Mouse (Mus musculus) adrenal gland, postnatal 36 days (tissue): ENCODE data around the gene Gtf2i. TPM values are rescaled to one million over a fixed set of nuclear protein-coding genes. Genes with fewer than 3 reads are reported as not detected.
"Not testable (repeated sequence)": the region's sequence is repeated elsewhere in the genome, so short reads cannot be mapped to it uniquely, and the experiment has no call there.

Experiments
- DNase-seq, 2 experiments: peaks; one replicate each; pipeline ENCODE4 v3.0.0; 2021; ENCODE audit warnings: mixed read lengths in 1 of 2
- long read RNA-seq, 2 experiments: library from polyadenylated mRNA; stranded (forward); transcript quantifications; one replicate each; pipeline ENCODE4 v2.0.0; 2021; ENCODE audit warnings: borderline sequencing depth in 2 of 2
- total RNA-seq, 2 experiments: library from RNA; stranded (reverse); gene quantifications; 2 replicates each; pipeline ENCODE4 v1.2.3; 2021

The Gtf2i gene
- total RNA-seq = 100 to 1,000 TPM; 230 to 239 TPM
- long read RNA-seq, experiment 1, full-length matches to known transcripts = 3 of 197 reads
- long read RNA-seq, experiment 1, partial matches to known transcripts = 129 of 197 reads
- long read RNA-seq, experiment 1, other reads (novel, unspliced or antisense) = 65 of 197 reads
- long read RNA-seq, experiment 2, full-length matches to known transcripts = 9 of 37 reads
- long read RNA-seq, experiment 2, partial matches to known transcripts = 15 of 37 reads
- long read RNA-seq, experiment 2, other reads (novel, unspliced or antisense) = 13 of 37 reads

DNA sequence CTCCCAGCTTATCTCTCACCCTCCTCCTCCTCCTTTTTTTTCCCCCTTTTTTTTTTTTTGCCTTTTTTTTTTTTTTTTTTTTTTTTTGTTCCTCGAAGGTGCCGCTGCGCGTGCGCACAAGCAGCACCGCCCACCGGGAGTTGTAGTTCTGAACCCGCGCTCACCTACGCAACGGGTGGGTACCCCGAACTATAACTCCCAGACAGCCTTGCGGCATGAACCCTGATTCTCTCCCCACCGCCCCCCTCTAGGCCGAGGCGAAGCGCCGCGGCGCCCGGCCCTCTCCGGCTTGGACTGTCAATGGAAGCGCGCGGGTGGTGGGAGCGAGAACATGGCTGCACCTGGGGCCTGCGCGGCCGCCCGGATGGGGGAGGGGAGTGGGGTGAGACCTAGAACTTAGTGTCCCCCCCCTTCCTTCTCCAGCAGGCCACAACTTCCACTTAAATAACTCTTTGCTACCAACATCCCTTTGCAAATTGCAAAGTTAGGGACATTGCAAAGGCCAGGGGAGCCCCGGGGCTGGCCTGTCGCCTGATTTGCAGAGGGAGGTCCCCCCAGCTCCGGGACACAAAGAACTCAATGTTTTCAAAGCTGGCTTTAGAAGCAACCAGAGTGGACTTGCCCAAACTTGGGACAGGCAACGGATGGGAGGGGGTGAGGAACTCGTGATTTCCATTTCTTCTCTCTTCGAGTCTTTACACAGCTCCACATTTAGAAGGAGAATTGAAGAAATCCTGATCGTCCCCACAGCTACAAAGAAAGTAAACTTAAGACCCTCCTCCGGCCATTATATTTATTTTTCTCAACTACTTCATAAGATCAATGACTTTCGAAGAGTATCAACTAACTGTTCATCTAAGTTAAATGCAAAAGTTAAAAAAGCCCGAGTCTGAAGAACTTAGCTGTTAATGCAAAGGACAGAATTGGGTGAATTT lies at the start of gene Gtf2i:
Gene Gtf2i, minus strand, starts transcription at position 73 of the 935 bp plus-strand sequence.
- DNase-seq = peak; percentile 96

- DNase-seq = no peak
Observed at GRCm38 (mm10) chr5:134359101-134359500, 44.5 kb upstream of the Gtf2i start.

- not testable (repeated sequence) for DNase-seq
Observed at GRCm38 (mm10) chr5:134355372-134355771, 40.8 kb upstream of the Gtf2i start.

GRCm38 (mm10) chr5:134353117-134353516 lies 38.6 kb upstream of the Gtf2i start:
- DNase-seq = no peak

DNA sequence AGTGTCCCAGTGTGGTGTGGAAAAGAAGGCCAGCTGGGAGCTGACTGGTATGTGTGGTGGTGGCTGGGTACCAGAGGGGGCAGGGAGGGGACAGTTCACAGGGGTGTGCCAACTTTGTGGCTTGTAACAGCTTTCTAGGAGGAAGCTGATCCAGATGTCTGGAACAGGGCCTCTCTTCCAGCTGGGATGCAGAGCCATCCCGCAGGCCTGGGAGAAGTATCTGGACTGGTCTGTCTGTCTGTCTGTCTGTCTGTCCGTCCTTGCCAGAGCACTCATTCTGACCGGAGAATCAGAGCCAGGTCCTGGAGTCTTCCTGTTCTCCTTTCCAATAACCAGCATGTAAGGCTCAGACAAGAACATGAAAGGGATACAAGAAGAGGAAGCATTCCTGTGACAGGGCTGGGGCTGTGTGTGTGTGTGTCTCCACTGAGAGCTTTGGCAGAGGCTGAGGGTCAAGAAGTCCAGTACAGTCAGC lies 38.0 kb upstream of the Gtf2i start:
- DNase-seq = peak in 1 of 2 experiments; percentile 14

DNA sequence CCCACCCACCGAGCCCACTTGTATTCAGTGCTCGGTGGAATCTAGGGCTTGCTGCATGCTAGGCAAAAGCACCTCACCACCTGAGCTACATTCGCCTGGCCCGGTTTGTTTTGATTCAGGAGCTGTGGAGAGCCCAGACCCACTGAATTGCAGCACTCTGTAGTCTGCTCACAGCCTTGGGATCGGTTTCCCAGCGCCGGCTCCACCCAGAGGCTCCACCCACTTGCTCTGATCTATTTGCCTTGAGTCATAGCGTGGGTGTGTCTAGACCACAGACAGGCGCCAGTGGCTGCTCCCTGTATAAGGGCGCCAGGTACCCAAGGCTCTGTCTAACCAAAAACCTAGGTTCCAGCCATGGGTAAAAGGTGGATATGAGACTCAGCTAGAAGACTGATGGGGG lies 36.1 kb upstream of the Gtf2i start:
- peak; percentile 89 for DNase-seq

DNA sequence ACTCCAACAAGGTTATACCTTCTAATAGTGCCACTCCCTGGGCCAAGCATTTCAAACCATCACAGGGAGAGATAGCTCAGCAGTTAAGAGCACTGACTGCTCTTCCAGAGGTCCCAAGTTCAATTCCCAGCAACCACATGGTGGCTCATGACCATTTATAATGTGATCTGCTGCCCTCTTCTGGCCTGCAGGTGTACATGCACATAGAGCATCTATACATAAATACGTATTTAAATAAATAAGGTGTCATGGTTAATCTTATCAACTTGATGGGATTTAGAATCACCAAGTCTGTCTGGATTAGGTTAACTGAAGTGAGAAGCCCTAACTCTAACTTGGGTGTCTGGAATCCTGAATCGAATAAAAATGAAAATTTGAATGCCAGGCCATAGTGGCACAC lies 32.5 kb upstream of the Gtf2i start:
- no peak for DNase-seq

- DNase-seq = peak; percentile 43 to 60
Observed at GRCm38 (mm10) chr5:134345449-134345848, 30.9 kb upstream of the Gtf2i start.

DNA sequence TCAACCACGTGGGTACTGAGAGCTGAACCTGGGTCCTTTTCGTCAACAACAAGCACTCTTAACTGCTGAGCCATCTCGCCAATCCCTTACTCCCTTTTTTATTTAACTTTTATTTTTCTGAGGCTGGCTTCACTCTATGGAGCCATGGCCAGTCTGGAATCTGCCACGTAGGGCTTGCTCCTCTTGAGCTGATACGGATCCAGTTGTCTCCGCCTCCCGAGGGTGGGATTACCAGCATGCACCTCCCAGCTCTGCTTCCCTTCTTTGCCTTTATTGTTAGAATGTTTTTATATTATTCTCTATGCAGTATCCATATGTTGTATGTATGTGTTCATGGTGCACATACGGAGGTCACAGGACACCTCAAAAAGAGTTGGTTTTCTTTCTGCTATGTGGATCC lies 29.5 kb upstream of the Gtf2i start:
- DNase-seq = no peak

GRCm38 (mm10) chr5:134343530-134343929 lies 29.0 kb upstream of the Gtf2i start:
- not testable (repeated sequence) for DNase-seq

- DNase-seq = peak in 1 of 2 experiments; percentile 37
Observed at GRCm38 (mm10) chr5:134342503-134343205, 28.1 kb upstream of the Gtf2i start.

DNA sequence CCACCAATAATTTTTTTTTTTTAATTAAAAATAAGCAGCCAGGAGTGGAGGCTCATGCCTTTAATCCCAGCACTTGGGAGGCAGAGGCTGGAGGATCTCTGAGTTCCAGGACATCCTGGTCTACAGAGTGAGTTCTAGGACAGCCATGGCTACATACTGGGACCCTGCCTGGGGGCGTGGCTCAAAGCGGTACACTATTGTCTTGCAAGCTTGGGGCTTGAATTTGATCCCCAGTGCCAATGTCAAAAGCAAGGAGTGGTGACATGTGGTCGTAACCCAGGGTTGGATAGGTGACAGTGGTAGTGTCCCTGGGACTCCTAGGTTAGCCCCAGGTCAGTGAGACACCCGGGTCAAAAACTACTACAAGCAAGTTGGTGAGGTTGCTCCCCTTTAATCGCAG lies 27.2 kb upstream of the Gtf2i start:
- DNase-seq = no peak

GRCm38 (mm10) chr5:134341321-134341720 lies 26.8 kb upstream of the Gtf2i start:
- DNase-seq = peak; percentile 22 to 35

GRCm38 (mm10) chr5:134340101-134340522 lies 25.6 kb upstream of the Gtf2i start:
- DNase-seq = no peak

- DNase-seq = not testable (repeated sequence)
Observed at GRCm38 (mm10) chr5:134337012-134337411, 22.5 kb upstream of the Gtf2i start.

DNA sequence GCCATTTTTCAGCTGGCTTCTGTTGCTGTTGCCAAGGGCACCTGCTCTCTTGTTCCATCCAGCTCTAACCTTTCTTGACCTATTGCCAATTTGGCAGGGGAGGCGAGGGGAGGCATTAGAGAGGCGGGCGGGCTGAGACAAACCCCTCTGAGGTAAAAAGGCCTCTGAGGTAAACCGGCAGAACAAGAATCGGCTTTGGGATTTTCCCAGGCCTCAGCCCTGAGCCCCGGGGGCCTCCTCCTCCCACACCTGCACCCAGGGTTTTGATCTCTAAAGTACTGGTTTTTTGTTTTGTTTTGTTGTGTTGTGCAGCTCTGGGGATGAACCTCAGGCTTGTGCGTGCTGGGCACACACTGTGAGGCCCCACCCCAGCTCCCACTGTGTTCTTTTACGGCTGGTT lies 18.2 kb upstream of the Gtf2i start:
- no peak for DNase-seq

- no peak for DNase-seq
Observed at GRCm38 (mm10) chr5:134330082-134330481, 15.5 kb upstream of the Gtf2i start.

DNA sequence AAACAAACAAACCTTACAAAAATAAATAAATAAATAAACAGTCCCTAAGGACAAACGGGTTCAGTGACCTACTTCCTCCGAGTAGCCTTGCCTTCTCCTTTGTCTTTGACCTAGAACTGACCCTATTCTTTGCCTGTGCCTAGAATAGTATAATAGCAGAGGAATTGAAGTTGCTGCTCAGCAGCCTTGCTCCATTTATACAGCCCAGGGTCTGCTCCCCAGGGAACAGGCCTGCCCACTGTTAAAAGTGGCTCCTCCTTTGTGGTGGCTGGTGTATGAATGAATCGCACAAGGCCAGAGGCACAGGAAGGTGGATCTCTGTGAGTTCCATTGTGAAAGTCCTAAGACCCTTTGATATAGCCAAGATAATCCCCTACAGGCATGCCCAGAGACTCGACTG lies 14.8 kb upstream of the Gtf2i start:
- no peak for DNase-seq

DNA sequence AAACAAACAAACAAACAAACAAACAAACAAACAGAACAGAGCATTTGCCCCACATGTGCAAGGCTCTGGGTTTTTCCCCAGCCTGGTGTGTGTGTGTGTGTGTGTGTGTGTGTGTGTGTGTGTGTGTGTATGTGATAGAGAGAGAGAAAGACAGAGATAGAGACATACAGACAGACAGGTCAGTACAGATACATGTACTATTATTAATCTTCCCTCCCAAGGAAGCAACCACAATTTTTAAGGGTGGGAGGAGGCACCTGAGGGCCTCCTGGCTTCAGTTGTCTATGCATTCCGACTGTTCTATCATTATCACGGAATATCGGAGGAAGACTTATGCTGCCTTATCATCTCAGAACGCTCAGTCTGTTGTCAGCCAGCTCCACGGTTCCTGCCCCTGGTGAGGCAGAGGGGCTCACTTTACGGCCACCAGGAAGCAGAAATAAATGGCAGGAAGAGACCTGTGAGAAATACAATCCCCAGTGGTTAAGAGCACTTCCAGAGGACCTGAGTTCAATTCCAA lies 14.0 kb upstream of the Gtf2i start:
- no peak for DNase-seq

DNA sequence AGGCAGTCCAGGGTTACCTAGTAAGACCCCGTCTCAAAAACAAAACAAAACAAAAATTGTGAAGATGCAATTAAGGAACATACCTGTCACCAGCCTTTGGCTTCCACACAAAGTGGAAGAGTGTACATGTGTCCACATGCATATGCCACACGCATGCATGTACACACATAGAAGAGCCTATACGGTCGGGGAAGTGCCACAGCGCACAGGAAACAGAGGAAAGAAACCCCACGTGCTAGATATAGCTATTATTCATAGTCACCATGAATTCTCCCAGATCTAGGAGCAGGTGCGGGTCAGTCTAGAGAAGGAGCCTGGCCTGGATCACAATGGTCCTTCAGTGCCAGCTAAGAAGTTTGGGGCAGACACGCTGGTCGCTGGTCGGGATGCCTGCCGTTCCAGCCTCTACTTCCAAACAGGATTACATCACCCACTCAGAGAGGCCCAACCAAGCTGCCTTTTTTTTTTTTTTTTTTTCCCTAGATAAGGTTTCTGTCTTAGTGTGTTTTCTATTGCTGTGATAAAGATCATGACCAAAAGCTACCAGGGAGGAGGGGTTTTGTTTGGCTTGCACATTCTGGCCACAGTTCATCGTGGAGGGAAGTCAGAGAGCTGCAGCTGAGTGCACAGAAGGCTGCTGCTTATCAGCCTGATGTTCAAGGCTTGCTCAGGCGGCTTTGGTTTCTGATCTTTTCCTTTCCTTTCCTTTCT lies 11.5 kb upstream of the Gtf2i start:
- DNase-seq = no peak

GRCm38 (mm10) chr5:134323869-134324268 lies 9.3 kb upstream of the Gtf2i start:
- DNase-seq = no peak
